Mouse (Mus musculus): ENCODE measurements around the gene Oprd1. TPM values are rescaled to one million over a fixed set of nuclear protein-coding genes. Genes with fewer than 3 reads are reported as not detected.

Gene Oprd1
- polyA plus RNA-seq, 1 experiment from 2014 or later = 0.04 TPM

GRCm38 (mm10) chr4:132076480-132077405, 67.5 kb downstream of the Oprd1 start:
- Histone ChIP-seq H3K4me1 (replicated peaks; ENCODE audit: control insufficient read depth, insufficient read depth, low read length) (peaks cover 12% of the 10 kb centered on the region), H3K4me2 (ENCODE audit: low read depth, low read length) (peak overlapping the region; percentile 26), H3K27me3 (ENCODE audit: control insufficient read depth, insufficient read depth, low read depth, low read length) (no peaks in the 10 kb centered on the region), H3K36me3 (ENCODE audit: control insufficient read depth, insufficient read depth, low read length) (no peaks in the 10 kb centered on the region), H3K4me3 (ENCODE audit: low read length) (no peak overlapping the region), H3K9ac (ENCODE audit: low read length) (peak overlapping the region; percentile 0), H3K27ac (ENCODE audit: low read length) (peak overlapping the region; percentile 33), H3K9me3 (ENCODE audit: control insufficient read depth, low read length) (no peaks in the 10 kb centered on the region)
- 23% methylated on average over 20 of the region's 20 CpGs for WGBS
- peak; percentile 38 for ATAC-seq (ENCODE audit: low read depth)

GRCm38 (mm10) chr4:132075796-132076195, 68.5 kb downstream of the Oprd1 start:
- ATAC-seq (ENCODE audit: low read depth) = no peak
- Histone ChIP-seq H3K4me2 (ENCODE audit: low read depth, low read length) (peak overlapping the region; percentile 97), H3K9ac (ENCODE audit: low read length) (no peak overlapping the region), H3K9me3 (ENCODE audit: control insufficient read depth, low read length) (no peaks in the 10 kb centered on the region), H3K27ac (ENCODE audit: low read length) (peak overlapping the region; percentile 33; the same call in 1 of the 2 replicates), H3K27me3 (ENCODE audit: control insufficient read depth, insufficient read depth, low read depth, low read length) (no peaks in the 10 kb centered on the region), H3K36me3 (ENCODE audit: control insufficient read depth, insufficient read depth, low read length) (no peaks in the 10 kb centered on the region), H3K4me1 (replicated peaks; ENCODE audit: control insufficient read depth, insufficient read depth, low read length) (peaks cover 12% of the 10 kb centered on the region), H3K4me3 (ENCODE audit: low read length) (peak overlapping the region; percentile 79; the same call in 1 of the 2 replicates)
- WGBS = 47% methylated on average over 1 of the region's 1 CpGs

- ATAC-seq (ENCODE audit: low read depth) = peak; percentile 94
- peak within 1 kb of the TSS; percentile 82 for H3K9ac ChIP-seq (ENCODE audit: low read length)
- no peaks in the 10 kb centered on the region for H3K36me3 ChIP-seq (ENCODE audit: control insufficient read depth, insufficient read depth, low read length)
- peaks cover 12% of the 10 kb centered on the region for H3K4me1 ChIP-seq (replicated peaks; ENCODE audit: control insufficient read depth, insufficient read depth, low read length)
- no peaks in the 10 kb centered on the region for H3K27me3 ChIP-seq (ENCODE audit: control insufficient read depth, insufficient read depth, low read depth, low read length)
- H3K27ac ChIP-seq (ENCODE audit: low read length) = peak within 1 kb of the TSS; percentile 73
- peak within 1 kb of the TSS; percentile 79 for H3K4me3 ChIP-seq (ENCODE audit: low read length)
- 2% methylated on average over 47 of the region's 47 CpGs for WGBS
- no peaks in the 10 kb centered on the region for H3K9me3 ChIP-seq (ENCODE audit: control insufficient read depth, low read length)
- peak within 1 kb of the TSS; percentile 97 for H3K4me2 ChIP-seq (ENCODE audit: low read depth, low read length)
Observed at GRCm38 (mm10) chr4:132074933-132075769, 69.1 kb downstream of the Oprd1 start, which contains the start of gene Epb41. Gene Epb41 (minus strand): TSS chr4:132075321.

- peak; percentile 42 for ATAC-seq (ENCODE audit: low read depth)
- H3K4me3 ChIP-seq (ENCODE audit: low read length) = peak within 1 kb of the TSS; percentile 79
- H3K4me1 ChIP-seq (replicated peaks; ENCODE audit: control insufficient read depth, insufficient read depth, low read length) = peaks cover 10% of the 10 kb centered on the region
- peak within 1 kb of the TSS; percentile 73 for H3K27ac ChIP-seq (ENCODE audit: low read length)
- peak within 1 kb of the TSS; percentile 97 for H3K4me2 ChIP-seq (ENCODE audit: low read depth, low read length)
- peak within 1 kb of the TSS; percentile 82 for H3K9ac ChIP-seq (ENCODE audit: low read length)
- no peaks in the 10 kb centered on the region for H3K9me3 ChIP-seq (ENCODE audit: control insufficient read depth, low read length)
- under 1% methylated on average over 35 of the region's 42 CpGs for WGBS
- no peaks in the 10 kb centered on the region for H3K36me3 ChIP-seq (ENCODE audit: control insufficient read depth, insufficient read depth, low read length)
- H3K27me3 ChIP-seq (ENCODE audit: control insufficient read depth, insufficient read depth, low read depth, low read length) = no peaks in the 10 kb centered on the region
Observed at GRCm38 (mm10) chr4:132074077-132074932, 70.0 kb downstream of the Oprd1 start, which contains the start of gene Gm10300. Gene Gm10300 (plus strand): TSS chr4:132074697.

- H3K4me3 ChIP-seq (ENCODE audit: low read length) = no peak overlapping the region
- H3K27me3 ChIP-seq (ENCODE audit: control insufficient read depth, insufficient read depth, low read depth, low read length) = no peaks in the 10 kb centered on the region
- no peak overlapping the region for H3K9ac ChIP-seq (ENCODE audit: low read length)
- H3K4me2 ChIP-seq (ENCODE audit: low read depth, low read length) = no peak overlapping the region
- H3K36me3 ChIP-seq (ENCODE audit: control insufficient read depth, insufficient read depth, low read length) = no peaks in the 10 kb centered on the region
- no peak overlapping the region for H3K27ac ChIP-seq (ENCODE audit: low read length)
- no peaks in the 10 kb centered on the region for H3K9me3 ChIP-seq (ENCODE audit: control insufficient read depth, low read length)
- WGBS = 81% methylated on average over 6 of the region's 6 CpGs
- no peak for ATAC-seq (ENCODE audit: low read depth)
- H3K4me1 ChIP-seq (replicated peaks; ENCODE audit: control insufficient read depth, insufficient read depth, low read length) = peaks cover 10% of the 10 kb centered on the region
Observed at GRCm38 (mm10) chr4:132072946-132073345, 71.3 kb downstream of the Oprd1 start.

GRCm38 (mm10) chr4:132072156-132072555, 72.1 kb downstream of the Oprd1 start:
- no peak overlapping the region for H3K4me3 ChIP-seq (ENCODE audit: low read length)
- no peak overlapping the region for H3K27ac ChIP-seq (ENCODE audit: low read length)
- no peak overlapping the region for H3K9ac ChIP-seq (ENCODE audit: low read length)
- WGBS = 83% methylated on average over 3 of the region's 3 CpGs
- peaks cover 10% of the 10 kb centered on the region for H3K4me1 ChIP-seq (replicated peaks; ENCODE audit: control insufficient read depth, insufficient read depth, low read length)
- no peak for ATAC-seq (ENCODE audit: low read depth)
- no peaks in the 10 kb centered on the region for H3K36me3 ChIP-seq (ENCODE audit: control insufficient read depth, insufficient read depth, low read length)
- no peaks in the 10 kb centered on the region for H3K27me3 ChIP-seq (ENCODE audit: control insufficient read depth, insufficient read depth, low read depth, low read length)
- no peak overlapping the region for H3K4me2 ChIP-seq (ENCODE audit: low read depth, low read length)
- no peaks in the 10 kb centered on the region for H3K9me3 ChIP-seq (ENCODE audit: control insufficient read depth, low read length)

GRCm38 (mm10) chr4:132071674-132072073, 72.6 kb downstream of the Oprd1 start:
- Histone ChIP-seq H3K4me2 (ENCODE audit: low read depth, low read length) (no peak overlapping the region), H3K9me3 (ENCODE audit: control insufficient read depth, low read length) (no peaks in the 10 kb centered on the region), H3K27ac (ENCODE audit: low read length) (no peak overlapping the region), H3K9ac (ENCODE audit: low read length) (no peak overlapping the region), H3K4me1 (replicated peaks; ENCODE audit: control insufficient read depth, insufficient read depth, low read length) (peaks cover 10% of the 10 kb centered on the region), H3K36me3 (ENCODE audit: control insufficient read depth, insufficient read depth, low read length) (no peaks in the 10 kb centered on the region), H3K27me3 (ENCODE audit: control insufficient read depth, insufficient read depth, low read depth, low read length) (no peaks in the 10 kb centered on the region), H3K4me3 (ENCODE audit: low read length) (no peak overlapping the region)
- 84% methylated on average over 2 of the region's 2 CpGs for WGBS
- no peak for ATAC-seq (ENCODE audit: low read depth)

GRCm38 (mm10) chr4:132067938-132068235, 76.4 kb downstream of the Oprd1 start:
- no peak overlapping the region for H3K4me2 ChIP-seq (ENCODE audit: low read depth, low read length)
- 42% methylated on average over 2 of the region's 2 CpGs for WGBS

More at GRCm38 (mm10) chr4:132067938-132068235, 76.4 kb downstream of the Oprd1 start:
- Histone ChIP-seq H3K9me3 (ENCODE audit: control insufficient read depth, low read length) (no peaks in the 10 kb centered on the region), H3K36me3 (ENCODE audit: control insufficient read depth, insufficient read depth, low read length) (no peaks in the 10 kb centered on the region), H3K9ac (ENCODE audit: low read length) (no peak overlapping the region), H3K27me3 (ENCODE audit: control insufficient read depth, insufficient read depth, low read depth, low read length) (no peaks in the 10 kb centered on the region), H3K27ac (ENCODE audit: low read length) (no peak overlapping the region), H3K4me1 (replicated peaks; ENCODE audit: control insufficient read depth, insufficient read depth, low read length) (peaks cover 6% of the 10 kb centered on the region), H3K4me3 (ENCODE audit: low read length) (no peak overlapping the region)
- ATAC-seq (ENCODE audit: low read depth) = no peak
